Mouse (Mus musculus) neutrophil, adult 5-6 weeks (primary cell): ENCODE measurements around the gene Tfcp2l1. TPM values are rescaled to one million over a fixed set of nuclear protein-coding genes. Genes with fewer than 3 reads are reported as not detected.
A peak's percentile ranks its signal among the peaks of the same experiment; 100 is the strongest.

Experiments used
- ATAC-seq: fragments of 151-379, 151-347 bp; 2 replicates; pipeline ENCODE4 v1.8.0; 2017; ENCODE audit warnings: mild to moderate bottlenecking, moderate TSS enrichment; ENCODE audit not compliant: insufficient number of reproducible peaks, poor library complexity, low FRiP score, severe bottlenecking; ENCODE audit errors: extremely low read depth
- total RNA-seq: library from RNA; stranded (forward); fragments of 200-1000 nt; gene quantifications from 2 replicates; pipeline ENCODE4 v1.2.3, GENCODE M21; 2017

Gene Tfcp2l1
- total RNA-seq, 1 experiment from 2014 or later = not detected

GRCm38 (mm10) chr1:118719699-118720098 is 92.0 kb downstream of the Tfcp2l1 start:
- ATAC-seq = 0 out of 2 replicates have a peak, but pooled peaks have one; percentile 9

- ATAC-seq = no peak
These were observed 92.8 kb downstream of the Tfcp2l1 start for GRCm38 (mm10) chr1:118720474-118721095.

- ATAC-seq = no peak
These were observed 99.3 kb downstream of the Tfcp2l1 start for GRCm38 (mm10) chr1:118727075-118727474.

- no peak for ATAC-seq
These were observed 101.1 kb downstream of the Tfcp2l1 start for GRCm38 (mm10) chr1:118728796-118729195.

Other genes starting within 250 kb of the Tfcp2l1 start
- gene Clasp1, start 238.9 kb upstream of the Tfcp2l1 start, total RNA-seq = 80.9 and 83.0 TPM in 2 replicates